Mouse (Mus musculus) kidney, adult 18-20 months (tissue): ENCODE measurements around the gene Nol3.
"Not testable (repeated sequence)": the region's sequence is repeated elsewhere in the genome, so short reads cannot be mapped to it uniquely, and the experiment has no call there.

Experiments used
- DNase-seq: peaks from one replicate; pipeline ENCODE4 v3.0.0; 2021

The Nol3 gene

DNA sequence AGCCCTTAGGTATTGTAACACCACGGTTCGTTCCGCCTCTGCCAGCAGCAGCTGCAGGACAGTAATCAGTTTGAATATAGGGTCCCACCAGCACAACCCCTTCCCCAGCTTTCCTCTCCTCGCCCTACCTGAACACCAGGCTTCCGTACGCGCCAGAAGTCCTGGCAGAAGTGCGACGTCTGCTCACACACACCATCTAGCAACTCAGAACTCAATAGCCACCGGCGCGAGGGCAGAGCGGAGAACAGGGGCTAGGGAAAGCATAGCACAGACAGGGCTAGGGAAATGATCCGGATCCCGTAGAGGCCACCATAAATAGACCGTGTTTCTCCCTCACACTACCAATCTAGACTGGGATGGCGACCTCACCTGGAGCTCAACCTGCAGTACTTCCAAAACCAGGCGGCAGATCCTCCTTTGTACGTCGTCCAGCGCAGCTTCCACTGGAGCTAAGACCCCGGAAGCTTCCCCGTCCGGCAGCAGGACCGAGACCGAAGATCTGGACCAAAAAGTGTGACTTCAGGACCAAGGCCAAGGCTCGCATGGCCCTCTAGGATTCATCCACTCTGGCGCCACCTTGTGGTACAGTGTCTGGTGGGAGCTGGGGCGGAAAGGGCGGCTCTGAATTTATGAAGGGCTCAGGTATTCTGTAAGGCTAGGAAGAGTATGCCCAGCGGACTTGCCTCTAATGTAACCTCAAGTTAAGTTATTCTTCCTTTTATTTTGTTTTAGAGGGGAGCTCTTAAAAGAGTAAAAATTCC is 14.8 kb downstream of the Nol3 start:
- peak; percentile 92 for DNase-seq

GRCm38 (mm10) chr8:105291364-105291763 is 15.4 kb downstream of the Nol3 start:
- not testable (repeated sequence) for DNase-seq

DNA sequence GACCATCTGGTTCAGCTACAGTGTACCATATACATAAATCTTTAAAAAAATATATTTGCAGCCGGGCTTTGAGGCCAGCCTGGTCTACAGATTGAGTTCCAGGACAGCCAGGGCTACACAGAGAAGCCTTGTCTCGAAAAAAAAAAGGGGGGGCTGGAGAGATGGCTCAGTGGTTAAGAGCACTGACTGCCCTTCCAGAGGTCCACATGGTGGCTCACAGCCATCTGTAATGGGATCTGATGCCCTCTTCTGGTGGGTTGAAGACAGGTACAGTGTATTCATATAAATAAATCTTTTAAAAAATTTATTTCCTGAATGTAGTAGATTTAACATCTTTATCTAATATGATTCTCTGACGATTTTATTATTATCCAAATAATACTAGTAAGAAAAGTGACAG is 15.9 kb downstream of the Nol3 start:
- DNase-seq = not testable (repeated sequence)

GRCm38 (mm10) chr8:105292471-105292870 is 16.5 kb downstream of the Nol3 start:
- no peak for DNase-seq

- DNase-seq = no peak
Measured at GRCm38 (mm10) chr8:105293405-105293804, 17.5 kb downstream of the Nol3 start.

GRCm38 (mm10) chr8:105294776-105295175 is 18.8 kb downstream of the Nol3 start:
- DNase-seq = no peak

GRCm38 (mm10) chr8:105295256-105295655 is 19.3 kb downstream of the Nol3 start:
- DNase-seq = no peak

DNA sequence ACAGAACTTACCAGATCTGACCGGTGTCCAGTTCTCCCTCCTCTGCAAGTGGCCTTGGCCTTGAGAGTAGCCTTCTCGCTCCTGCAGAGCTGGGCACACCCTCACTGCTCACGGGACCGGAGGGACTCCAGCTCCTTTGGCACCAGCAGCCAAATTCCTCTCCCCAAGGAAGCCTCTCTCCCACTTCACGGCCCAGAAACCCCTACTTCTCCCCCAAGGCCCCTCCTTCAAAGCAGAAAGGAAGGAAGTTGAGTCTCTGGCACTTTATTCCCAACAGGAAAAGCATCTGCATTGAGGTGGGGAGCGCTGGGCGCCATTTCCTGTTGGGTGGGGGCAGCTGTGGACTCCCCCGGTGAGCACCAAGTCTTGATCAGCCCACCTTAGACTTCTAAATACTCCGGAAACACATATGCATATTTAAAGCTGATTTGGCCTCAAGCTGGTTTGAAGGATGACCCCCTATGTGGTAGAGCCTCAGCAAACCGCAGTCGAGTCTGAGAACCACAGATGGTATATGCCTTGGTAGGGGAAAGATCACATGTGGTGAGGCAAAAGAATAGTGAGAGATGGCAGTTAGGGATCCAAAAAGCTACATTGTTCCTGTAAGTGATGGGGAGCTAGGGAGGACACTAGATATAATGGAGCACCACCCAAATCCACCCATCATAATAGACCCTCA is 20.1 kb downstream of the Nol3 start, which contains the start of gene Exoc3l:
TSS of gene Exoc3l (minus strand) at position 207 of the 679 bp plus-strand sequence.
- peak; percentile 26 for DNase-seq

DNA sequence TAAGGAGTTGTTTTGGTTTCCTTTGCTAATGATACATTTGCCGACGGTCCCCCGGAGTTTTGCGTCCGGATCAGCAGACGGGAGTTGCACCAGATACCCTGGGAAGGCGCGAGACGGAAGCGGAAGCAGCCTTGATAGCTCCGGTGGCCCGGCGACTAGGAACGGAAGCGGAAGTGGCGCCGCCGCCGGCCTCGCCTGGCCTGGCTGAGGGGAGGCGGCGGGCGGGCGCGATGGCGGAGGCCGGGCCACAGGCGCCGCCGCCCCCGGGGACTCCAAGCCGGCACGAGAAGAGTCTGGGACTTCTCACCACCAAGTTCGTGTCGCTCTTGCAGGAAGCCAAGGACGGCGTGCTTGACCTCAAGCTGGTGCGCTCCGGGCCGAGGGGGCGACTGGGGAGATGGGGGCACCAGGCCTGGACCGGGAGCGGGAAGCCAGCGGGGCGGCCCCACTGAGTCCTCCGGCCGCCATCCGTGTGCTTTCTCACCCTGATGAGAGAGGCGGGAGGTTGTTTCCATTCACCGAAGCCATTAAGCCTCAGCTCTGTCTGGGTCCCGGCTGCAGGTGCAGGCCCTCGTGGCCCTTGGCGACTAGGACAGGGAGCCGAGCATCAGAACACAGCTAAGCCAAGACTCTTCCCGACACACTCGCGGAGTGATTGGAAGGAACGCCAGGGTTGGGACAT is 21.7 kb downstream of the Nol3 start, which contains the start of gene E2f4:
TSS of gene E2f4 (plus strand) at position 153 of the 682 bp plus-strand sequence.
- DNase-seq = peak; percentile 93

- no peak for DNase-seq
Measured at GRCm38 (mm10) chr8:105298351-105299252, 22.7 kb downstream of the Nol3 start.

DNA sequence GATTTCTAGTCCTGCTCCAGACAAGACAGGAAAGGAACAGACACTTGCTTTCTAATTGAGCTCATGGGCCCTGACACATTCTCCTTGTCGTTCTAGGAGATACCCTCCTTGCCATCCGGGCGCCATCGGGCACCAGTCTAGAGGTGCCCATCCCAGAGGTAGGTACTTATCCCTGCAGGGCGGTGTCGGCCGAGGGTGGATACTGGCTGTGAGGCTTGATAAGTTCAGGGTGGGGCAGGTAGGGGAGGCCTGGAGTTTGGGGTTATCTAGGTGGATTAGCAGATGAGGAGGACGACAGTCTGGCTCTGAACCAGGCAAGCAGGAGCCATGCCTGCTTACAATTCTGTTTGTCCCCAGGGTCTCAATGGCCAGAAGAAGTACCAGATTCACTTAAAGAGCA is 24.0 kb downstream of the Nol3 start:
- no peak for DNase-seq

DNA sequence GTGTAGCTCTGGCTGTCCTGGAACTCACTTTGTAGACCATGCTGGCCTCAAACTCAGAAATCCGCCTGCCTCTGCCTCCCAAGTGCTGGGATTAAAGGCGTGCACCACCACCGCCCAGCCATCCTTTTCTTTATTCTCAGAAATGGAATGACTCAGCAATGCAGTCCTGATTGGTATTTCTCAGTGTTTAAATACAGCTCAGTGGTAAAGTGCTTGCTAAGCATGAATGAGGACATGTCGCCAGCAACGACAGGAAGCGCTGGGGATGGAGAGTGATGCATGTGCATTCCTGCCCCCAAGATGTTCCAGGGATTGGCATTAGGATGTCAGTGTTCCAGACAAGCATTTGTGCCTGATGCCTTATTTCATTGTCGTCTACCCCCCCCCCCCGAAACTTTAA is 27.5 kb downstream of the Nol3 start:
- DNase-seq = no peak

DNA sequence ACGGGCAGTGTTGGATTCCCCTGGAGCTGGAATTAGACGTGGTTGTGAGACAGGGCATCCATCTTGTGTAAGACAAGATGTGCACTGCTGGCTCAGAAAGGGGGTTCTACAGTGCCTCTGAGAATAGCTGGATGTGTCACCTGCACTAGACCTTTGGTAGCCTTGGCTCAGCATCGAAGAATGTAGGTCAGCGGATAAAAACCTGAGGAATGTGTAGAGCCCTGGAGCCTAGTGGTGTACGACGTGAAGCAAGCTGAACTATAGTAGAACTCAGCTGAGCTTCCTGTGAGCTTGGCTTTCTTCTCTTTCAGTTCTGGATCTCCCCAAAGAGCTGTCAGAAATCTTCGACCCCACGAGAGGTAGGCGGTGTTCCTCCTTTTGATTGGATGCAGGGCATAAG is 27.9 kb downstream of the Nol3 start:
- DNase-seq = no peak

DNA sequence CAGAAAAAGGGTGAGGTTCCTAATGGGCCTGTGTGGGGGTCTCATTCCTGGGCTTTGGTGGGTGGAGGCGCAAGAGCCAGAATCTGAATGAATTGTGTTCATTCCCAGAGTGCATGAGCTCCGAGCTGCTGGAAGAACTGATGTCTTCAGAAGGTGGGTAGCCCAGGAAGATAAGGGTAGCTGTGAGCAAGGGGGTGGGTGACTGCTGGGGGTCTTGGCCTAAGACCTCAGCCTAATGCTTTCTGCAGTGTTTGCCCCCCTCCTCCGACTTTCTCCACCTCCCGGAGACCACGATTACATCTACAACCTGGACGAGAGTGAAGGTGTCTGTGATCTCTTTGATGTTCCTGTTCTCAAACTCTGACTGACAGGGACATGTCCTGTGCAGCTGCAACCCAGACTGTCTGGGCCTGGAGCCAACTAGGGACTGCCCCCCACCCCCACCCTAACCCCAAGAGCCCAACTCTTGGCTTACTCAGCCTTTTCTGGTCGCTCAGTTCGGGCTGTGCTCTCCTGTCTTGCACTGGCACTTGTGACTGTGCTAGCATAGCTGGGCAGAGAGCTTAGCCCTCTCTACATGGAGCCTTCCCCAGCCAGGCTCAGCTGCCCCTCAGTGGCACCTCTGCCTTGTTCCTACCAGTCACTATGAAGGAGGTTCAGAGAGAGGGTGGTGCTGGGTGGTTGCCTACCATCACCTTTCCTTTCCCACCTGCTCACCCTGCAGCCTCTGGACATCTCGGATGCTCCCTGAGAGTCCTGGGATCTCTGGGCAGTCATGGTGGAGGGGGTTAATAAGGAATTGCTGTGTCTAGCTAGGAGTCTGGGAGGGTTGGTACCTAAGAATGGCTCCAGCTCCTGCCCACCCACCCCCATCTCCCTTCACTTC is 28.6 kb downstream of the Nol3 start:
- DNase-seq = no peak

GRCm38 (mm10) chr8:105305211-105306145 is 29.5 kb downstream of the Nol3 start, which contains the start of gene Elmo3:
TSS of gene Elmo3 (plus strand) at chr8:105305601.
- DNase-seq = peak; percentile 90

DNA sequence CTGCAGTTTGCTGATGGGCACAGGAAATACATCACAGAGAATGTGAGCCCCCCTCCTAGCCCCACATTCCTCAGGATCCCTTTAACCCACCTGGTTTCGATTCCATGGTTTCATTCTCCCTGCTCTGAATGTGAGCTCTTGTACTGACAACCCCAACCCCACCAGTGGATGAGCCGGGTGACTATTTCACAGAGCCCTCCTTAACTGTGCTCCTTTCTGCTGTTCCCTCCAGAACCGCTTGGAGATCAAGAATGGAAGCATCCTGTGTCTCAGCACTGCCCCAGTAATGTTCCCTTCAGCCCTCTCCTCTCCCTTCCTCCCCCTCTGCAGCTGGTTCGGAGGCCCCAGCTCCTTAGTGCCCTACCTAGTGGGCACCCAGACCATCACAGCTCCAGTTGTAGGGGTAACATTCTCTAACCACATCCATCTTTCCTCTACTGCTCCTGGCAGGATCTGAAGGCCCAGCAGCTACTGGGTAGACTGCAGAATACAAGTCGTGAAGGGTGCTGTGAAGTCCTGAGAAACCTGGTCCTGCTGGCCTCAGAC is 30.3 kb downstream of the Nol3 start:
- no peak for DNase-seq

GRCm38 (mm10) chr8:105307670-105308069 is 31.7 kb downstream of the Nol3 start:
- no peak for DNase-seq

GRCm38 (mm10) chr8:105308428-105308827 is 32.5 kb downstream of the Nol3 start:
- DNase-seq = no peak

DNA sequence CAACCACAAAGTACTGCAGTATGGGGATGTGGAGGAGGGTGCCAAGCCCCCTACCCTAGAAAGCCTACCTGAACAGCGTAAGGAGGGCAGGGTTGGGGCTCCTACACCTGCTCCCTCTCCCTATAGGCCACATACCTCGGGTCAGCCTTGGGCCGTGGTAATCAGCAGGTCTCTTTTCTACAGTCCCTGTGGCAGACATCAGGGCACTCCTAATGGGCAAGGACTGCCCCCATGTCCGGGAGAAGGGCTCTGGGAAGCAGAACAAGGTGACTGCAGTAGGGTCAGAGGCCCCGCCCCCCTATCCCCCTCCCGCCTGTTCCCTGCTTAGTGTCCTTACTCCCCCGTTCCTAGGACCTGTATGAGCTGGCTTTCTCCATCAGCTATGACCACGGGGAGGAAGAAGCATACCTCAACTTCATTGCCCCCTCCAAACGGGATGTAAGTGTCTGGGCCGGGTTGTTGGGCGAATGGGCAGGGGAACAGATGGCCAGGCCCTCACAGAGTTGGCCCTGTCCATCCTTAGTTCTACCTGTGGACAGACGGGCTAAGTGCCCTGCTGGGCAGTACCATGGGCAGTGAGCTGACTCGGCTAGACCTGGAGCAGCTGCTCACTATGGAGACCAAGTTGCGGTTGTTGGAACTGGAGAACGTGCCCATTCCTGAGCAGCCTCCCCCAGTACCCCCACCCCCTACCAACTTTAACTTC is 33.4 kb downstream of the Nol3 start:
- DNase-seq = no peak
